Mouse (Mus musculus) liver, adult (tissue): ENCODE results near the gene Ndufb10.

ENCODE experiments used
- GATA4 ChIP-seq: IDR thresholded peaks from 2 replicates; pipeline ENCODE4 v1.6.1; 2014; ENCODE audit warnings: mild to moderate bottlenecking, low read length; ENCODE audit not compliant: insufficient replicate concordance

Ndufb10 gene

DNA sequence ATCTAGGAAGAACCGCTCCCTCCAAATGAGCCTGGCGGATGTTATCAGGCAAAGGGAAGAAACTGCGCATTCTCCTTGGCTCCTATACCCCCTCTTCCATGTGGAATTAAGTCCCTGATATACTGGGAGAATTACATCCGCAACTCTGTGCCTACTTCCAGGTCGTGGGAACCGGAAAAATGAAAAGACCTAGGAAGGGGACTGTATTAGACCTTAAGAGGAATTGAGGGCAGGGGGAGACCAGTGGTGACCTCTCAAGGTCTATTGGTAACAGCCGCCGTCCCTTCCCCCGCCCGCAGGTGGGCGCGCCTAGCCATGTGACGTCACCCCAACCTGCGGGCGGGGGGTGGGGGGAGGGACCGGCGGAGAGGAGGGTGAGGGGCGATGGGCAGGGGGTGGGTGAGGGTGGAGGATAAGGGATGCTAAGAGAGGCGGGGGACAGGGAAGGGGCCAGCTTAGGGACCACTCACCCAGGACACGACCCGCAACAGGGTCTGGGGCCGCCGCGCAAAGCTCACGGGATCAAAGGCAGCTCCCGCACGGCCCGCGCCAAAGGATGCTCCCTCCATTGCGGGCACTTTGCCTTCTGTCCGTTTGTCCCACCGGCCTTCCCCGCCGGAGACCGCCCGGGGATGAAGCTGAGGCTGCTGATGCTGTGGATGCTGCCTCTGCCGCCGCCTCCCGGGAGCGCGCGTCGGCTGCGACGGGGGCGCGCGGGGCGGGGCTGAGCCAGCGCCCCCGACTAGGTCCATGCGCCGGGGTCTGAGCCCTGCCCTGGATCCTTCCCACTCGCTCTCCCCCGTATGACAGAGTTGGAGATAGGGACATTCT lies 34.8 kb downstream of the Ndufb10 start, which contains the start of gene Syngr3:
Syngr3 (minus strand) TSS at position 705 of the 831 bp plus-strand sequence.
- no peak for TF ChIP-seq GATA4

DNA sequence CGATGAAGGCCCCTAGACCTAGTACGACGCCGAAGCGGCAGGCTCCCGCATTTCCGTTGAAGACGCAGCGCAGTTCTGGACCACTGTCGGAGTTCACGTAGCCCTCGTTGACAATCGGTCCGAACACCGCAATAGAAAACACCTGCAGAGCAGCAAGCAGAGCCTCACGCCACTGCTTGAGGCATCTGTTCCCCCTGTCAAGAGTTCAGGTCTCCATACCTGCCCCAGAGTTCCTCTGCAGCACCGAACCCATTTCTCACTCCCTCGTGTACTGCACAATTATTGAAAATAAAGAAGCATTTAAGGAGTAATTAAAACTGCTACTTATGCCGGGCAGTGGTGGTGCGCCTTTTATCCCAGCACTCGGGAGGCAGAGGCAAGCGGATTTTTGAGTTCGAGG lies 36.7 kb downstream of the Ndufb10 start:
- no peak for TF ChIP-seq GATA4

GRCm38 (mm10) chr17:24687146-24687595 lies 37.1 kb downstream of the Ndufb10 start:
- no peak for TF ChIP-seq GATA4

DNA sequence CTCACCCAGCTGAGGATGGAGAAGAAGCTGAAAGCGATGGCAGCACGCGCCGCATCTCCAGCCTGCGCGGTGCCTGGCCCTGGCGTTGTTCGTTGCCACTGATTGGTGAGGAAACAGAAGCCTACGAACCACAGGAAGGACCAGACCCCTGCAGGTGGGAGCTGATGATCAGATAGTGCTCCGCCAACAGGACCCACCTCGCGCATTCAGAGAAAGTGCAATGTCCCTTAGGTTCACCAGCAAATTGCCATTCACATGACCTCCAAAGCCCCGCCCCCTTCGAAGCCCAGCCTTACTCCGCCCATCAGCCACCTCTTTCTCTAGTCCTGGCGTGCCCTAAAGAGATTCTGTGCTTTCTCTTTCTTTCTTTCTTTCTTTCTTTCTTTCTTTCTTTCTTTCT lies 37.8 kb downstream of the Ndufb10 start:
- no peak for TF ChIP-seq GATA4

- TF ChIP-seq GATA4, result no peak
These were observed 46.7 kb downstream of the Ndufb10 start for GRCm38 (mm10) chr17:24677500-24678080.

GRCm38 (mm10) chr17:24676877-24677276 lies 47.4 kb downstream of the Ndufb10 start:
- no peak for TF ChIP-seq GATA4

GRCm38 (mm10) chr17:24676187-24676586 lies 48.1 kb downstream of the Ndufb10 start:
- TF ChIP-seq GATA4, result no peak

- TF ChIP-seq GATA4, result no peak
These were observed 50.0 kb downstream of the Ndufb10 start for GRCm38 (mm10) chr17:24674277-24674676.

DNA sequence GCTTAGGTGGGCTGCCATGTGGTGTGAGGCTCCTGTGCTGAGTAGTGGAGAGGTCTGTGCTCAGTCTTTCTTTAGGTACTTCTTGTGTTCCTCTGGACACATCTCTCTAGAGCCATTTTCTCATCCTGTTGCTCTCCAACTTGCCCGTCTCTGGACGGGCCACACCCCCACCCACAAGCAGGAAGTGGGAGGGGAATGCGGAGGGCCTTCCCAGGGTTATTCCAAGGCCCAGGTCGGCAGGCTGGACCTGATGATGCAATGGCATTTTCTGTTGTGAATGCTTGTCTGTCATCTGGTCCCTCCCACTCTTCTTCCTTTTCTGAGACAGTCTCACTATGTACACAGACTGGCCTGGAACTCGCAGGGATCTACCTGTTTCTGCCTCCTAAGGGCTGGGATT lies 52.1 kb downstream of the Ndufb10 start:
- no peak for TF ChIP-seq GATA4
